Comparison of ENCODE assay signal across 17 mouse cellular contexts in the genomic region with DNA sequence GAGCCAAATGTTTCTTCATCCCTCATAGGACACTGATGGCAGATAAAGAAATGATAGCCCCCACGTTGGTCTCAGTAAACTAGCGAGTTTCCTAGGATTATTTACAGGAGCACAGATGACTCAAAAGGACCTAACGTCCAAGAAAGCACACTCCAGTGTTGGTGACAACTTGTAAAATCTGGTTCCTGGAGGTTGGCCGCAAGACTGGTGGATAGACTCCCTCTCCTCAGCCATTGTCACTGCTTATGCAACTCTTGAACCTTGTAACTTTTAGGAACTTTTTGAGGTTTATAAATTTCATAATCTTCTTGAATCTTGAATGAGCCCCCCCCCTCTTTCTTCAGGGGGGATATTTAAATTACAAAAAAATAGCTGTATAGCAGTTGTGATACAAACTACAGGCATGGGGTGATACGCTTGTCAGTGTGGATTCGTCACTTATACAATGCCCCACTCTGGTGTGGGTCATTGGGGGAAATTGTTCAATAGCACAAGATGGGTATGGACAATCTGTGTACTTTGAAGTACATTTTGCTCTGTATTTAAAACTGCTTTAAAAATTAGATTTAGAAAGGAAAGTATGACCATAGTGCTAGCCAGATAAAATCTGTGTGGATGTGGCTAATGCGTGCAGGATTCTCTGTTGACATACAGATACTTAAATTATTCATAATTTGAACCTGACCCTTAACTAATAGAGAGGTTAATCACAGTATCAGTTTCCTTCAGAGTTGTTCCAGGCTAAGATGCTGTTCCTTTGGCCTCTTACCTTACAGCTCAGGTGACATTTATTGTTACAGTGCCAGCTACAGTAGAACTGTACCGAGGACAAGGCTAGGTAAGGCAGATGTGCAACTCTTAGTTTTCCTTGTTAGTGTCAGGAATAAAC.
"Had no signal": no experiment of that assay in that cellular context is flagged by ENCODE, and none has a peak within 500 bp of the region (broad histone marks: within the 10 kb centered on the region; RNA-seq: fewer than 3 reads in every experiment).

No protein-coding gene starts in this region.

- H3K27ac ChIP-seq: liver, embryonic 12.5 days; liver, embryonic 14.5 days; neural tube, embryonic 13.5 days; neural tube, embryonic 15.5 days had no signal

- H3K27me3 ChIP-seq: liver, embryonic 12.5 days; neural tube, embryonic 13.5 days; neural tube, embryonic 15.5 days had no signal

- H3K4me3 ChIP-seq: liver, embryonic 12.5 days; myocyte; neural tube, embryonic 13.5 days; neural tube, embryonic 15.5 days had no signal

- H3K4me1 ChIP-seq: liver, embryonic 12.5 days had no signal

- H3K4me2 ChIP-seq: liver, embryonic 12.5 days; lung, embryonic 14.5 days; neural tube, embryonic 13.5 days; neural tube, embryonic 15.5 days had no signal

- DNase-seq: lung, adult 18-20 months; lung, embryonic 14.5 days; lung, postnatal 10 days; lung, postnatal 4 days; retina, postnatal 1 day; right cerebral cortex, adult 18-20 months; right cerebral cortex, postnatal 25 days; right cerebral cortex, postnatal 4 days; spleen, adult 18-20 months; thymus, adult 18-20 months; thymus, postnatal 14 days; thymus, postnatal 36 days had no signal

- H3K9ac ChIP-seq: liver, embryonic 12.5 days; liver, embryonic 14.5 days; lung, embryonic 14.5 days; neural tube, embryonic 13.5 days; neural tube, embryonic 15.5 days had no signal

- ATAC-seq: liver, embryonic 12.5 days had no signal

- H3K36me3 ChIP-seq: liver, embryonic 12.5 days; neural tube, embryonic 13.5 days; neural tube, embryonic 15.5 days had no signal

- H3K9me3 ChIP-seq: liver, embryonic 12.5 days; neural tube, embryonic 13.5 days; neural tube, embryonic 15.5 days had no signal
